Mouse (Mus musculus): ENCODE results near the gene Riok1.

DNA sequence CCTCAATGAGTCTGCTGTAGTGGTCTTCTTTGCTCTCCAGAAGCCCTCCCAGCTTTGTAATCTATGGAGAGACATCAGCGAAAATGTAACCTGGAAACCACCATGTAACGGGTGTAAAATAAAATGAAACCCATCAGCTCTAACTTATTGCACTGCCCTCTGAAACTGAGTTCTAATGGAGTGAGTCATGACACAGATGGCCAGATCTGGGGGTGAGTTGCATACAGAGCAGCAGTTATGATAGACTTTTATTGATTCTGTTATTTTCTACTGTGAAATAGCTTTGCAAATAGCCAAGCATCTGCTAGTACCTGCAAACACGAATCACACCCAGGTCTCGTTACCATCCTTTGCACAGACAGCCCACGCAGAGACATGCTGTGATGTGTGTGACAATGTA, 24.4 kb upstream of the Riok1 start:
- no peak for TF ChIP-seq USF1 (IDR thresholded peaks at IDR 0.05; ENCODE audit: low read depth)
- TF ChIP-seq MYOD1 (IDR thresholded peaks at IDR 0.05; ENCODE audit: control insufficient read depth, insufficient read length, low read depth) = no peak
- no peak for TF ChIP-seq CTCF (IDR thresholded peaks at IDR 0.05; ENCODE audit: control insufficient read depth, insufficient read depth, insufficient read length)
- TF ChIP-seq CEBPB (IDR thresholded peaks at IDR 0.05; ENCODE audit: low read depth) = no peak
- TF ChIP-seq MAX (IDR thresholded peaks at IDR 0.05) = no peak
